Mouse (Mus musculus): ENCODE measurements around the gene Sdc3.

Gene Sdc3

DNA sequence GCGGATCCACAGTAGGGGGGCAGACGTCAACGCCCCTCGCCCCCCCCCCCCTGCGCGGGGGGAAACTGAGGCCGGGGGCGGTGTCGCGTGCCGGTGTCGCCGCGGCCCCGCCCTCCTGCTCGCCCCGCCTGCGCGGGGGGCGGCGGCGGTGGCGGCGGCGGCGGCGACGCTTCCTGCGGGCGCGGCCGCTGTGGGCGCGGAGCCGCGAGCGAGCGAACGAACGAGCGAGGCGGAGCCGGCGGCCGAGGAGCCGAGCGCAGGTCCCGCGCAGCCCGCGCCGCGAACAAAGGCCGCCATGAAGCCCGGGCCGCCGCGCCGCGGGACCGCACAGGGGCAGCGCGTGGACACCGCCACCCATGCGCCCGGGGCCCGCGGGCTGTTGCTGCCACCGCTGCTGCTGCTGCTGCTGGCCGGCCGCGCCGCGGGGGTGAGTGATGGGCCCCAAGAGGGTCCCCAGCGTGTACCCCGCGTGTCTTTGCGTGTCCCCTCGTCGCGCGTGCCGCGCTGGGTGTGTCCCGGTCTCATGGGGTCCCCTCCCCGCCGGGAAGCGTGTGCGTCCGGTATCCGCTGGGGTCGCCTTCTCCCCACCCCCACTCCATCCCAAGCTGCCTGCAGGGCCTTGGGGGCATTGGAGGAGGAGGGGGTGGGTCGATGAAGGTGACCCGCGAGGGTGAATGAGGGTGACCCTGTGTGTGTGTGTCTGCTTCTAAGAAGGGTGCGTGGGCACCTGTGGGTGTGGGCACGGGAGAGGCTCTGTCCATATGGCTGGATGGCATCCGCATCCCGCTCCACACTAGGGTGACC, at the start of gene Sdc3:
TSS of gene Sdc3 (plus strand) at position 162 of the 804 bp plus-strand sequence.
- in situ Hi-C loops (cut with MboI, MseI): no loop called here

DNA sequence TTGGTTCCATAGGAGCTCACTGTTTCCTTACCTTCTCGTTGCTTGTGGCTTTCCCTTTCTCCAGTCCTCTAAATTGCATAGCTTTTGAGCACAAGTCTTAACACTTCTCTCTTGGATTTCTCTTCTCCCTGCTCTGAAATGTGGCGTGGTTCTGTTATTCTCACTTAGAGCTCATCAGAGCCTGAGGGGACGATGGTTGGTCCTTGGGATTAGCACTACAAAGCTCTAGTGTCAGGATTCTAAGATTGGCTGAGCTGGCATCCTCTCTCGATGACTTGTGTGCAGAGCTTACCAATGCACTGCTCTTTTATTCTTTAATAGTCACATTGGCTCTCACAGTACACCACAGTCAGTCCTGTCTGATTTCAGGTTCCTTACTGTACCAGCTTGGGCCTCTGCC, 48.3 kb upstream of the Sdc3 start:
- in situ Hi-C loops (cut with MboI, MseI): no loop called here

DNA sequence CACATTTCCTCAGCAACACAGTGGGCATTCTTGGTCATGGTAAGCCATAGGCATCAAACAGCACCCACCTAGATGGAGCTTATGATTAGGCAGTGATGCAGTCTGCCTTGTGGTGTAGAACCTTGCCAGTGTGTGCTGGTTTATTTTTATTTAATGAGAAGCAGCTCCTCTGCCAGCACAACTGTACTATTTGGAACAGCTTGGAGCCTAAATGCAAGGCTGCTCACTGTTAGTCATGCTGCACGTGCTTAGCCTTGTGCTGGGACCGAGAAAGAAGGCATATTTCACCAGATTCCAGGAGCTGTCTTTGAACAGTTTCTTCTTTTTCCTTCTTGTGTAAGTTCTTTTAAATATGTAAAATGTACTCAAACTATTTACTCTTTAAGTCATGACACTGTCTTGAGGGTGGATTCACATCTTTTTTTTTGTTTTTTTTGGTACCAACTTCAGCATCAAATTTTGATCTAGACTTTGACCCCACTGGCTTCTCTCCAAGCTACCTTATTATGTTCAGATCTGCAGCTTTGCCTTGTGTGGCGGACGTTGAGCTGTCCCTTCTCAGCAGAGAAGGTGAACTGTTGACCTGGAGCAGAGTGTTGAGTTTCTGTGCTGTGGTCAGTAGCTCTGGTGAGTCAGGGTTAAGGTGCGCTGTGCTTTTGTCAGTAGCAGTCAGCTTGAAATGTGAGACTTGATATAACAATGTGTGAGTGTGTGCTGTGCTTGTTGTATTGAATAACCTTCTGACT, 46.6 kb upstream of the Sdc3 start:
- in situ Hi-C loops (cut with MboI, MseI): no loop called here

DNA sequence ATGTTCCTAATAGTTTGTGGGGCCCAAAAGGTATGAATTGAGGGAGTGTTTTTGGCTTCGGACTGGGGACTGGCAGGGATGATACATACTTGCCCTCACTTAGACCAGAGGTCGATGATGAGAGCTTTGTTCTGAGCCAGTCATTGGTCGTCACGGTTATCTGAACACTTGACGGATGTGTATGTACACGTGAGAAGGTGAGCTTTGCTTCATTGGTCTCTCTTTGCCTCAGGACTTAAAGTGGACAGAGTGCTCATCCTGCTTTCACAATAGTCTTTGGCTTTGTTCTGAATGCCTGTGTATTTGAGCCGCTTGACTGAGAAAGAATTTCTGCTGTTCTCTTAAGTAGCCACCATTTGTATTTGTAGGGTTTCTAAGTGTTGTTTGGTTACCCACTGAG, 42.8 kb upstream of the Sdc3 start:
- in situ Hi-C loops (cut with MboI, MseI): no loop called here

DNA sequence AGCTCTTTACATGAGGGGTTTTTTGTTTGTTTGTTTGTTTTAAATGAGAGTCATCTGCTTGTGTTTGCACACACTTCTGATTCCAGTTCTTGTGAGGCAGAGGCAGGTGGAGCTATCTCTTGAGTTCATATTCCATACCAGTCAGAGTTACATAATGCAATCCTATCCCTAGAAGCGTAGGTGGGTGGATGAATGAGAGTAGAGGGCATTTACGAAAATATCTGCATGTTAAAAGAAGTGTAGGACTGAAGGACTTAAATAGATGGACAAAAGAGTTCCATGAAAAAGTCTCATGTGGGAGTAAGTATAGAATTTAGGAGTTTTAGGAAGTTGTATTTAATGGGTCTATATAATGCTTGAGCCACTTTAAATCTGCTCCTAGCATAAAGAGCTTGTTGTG, 40.4 kb upstream of the Sdc3 start:
- in situ Hi-C loops (cut with MboI, MseI): no loop called here

DNA sequence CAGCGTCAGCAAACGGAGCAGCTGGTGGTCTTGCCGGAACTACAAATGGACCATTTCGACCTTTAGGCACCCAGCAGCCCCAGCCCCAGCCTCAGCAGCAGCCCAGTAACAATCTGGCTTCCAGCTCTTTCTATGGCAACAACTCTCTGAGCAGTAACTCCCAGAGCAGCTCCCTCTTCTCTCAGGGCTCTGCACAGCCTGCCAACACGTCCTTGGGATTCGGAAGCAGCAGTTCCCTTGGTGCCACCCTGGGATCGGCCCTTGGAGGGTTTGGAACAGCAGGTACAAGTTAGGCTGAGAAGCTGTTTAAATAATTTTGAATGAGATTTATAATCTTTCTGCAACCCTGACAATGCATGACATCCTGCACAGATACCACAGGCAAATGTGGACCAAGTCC, 39.7 kb upstream of the Sdc3 start:
- in situ Hi-C loops (cut with MboI, MseI): no loop called here

DNA sequence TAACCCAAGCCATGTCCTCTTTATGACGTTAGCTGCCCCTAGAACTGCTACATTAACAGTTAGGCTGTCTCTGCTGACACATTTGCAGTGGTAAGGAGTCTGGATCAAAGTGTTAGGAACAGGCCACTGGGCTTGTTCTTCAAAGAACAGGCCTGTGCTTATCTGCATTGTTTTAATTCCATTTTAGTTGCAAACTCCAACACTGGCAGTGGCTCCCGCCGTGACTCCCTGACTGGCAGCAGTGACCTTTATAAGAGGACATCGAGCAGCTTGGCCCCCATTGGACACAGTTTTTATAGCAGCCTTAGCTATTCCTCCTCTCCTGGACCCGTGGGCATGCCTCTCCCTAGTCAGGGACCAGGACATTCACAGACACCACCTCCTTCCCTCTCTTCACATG, 38.6 kb upstream of the Sdc3 start:
- in situ Hi-C loops (cut with MboI, MseI): no loop called here

DNA sequence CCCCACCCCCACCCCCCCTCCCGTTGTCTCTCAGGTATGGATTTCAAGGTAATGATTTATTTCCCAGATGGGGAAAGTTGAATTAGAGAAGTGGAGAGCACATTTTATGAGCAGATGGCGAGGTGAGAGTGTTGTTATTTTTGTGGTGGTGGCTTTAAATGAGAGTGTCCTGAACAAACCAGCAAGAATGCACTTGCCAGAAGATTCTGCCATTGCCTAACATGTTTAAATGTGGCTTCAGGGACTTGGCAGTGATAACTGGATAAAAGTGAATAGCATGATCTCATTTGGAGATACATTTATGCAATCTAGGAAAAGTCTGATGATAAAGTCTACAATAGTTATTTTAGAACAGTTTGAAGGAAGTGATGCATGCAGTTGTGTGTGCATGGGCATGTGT, 37.6 kb upstream of the Sdc3 start:
- in situ Hi-C loops (cut with MboI, MseI): no loop called here

DNA sequence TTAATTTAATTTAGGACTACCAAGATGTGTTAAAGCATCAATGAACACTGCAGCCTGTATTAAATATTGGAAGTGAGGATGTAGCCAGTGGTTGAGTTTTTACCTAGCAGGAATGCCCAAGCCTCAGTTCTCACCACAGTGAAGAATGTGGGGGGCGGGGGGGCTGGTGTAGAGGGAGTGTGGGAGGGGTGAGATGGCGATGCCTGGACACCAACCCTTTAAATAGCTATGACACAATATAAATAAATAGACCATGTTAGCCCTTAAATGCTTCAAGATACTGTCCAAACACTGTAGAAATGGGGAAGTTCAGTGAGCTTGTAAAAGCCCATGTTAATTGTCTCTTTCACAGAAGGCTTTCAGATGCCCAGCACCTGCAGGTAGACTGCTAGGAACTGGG, 32.5 kb upstream of the Sdc3 start:
- in situ Hi-C loops (cut with MboI, MseI): no loop called here

DNA sequence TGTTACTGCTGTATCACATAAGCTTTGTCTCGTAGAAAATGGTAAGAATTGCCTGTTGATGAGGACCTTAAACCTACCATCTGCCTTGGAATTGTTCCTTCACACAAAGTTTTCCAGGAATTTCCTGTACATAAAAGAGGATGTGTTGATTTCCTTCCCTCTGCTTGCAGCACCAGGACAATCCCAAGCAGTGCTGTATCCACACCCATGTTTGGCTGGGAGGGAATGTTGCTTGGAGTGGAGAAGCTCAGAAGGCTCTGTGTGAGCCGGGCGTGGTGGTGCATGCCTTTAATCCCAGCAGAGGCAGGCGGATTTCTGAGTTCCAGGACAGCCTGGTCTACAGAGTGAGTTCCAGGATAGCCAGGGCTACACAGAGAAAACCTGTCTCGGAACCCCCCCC, 30.5 kb upstream of the Sdc3 start:
- in situ Hi-C loops (cut with MboI, MseI): no loop called here

DNA sequence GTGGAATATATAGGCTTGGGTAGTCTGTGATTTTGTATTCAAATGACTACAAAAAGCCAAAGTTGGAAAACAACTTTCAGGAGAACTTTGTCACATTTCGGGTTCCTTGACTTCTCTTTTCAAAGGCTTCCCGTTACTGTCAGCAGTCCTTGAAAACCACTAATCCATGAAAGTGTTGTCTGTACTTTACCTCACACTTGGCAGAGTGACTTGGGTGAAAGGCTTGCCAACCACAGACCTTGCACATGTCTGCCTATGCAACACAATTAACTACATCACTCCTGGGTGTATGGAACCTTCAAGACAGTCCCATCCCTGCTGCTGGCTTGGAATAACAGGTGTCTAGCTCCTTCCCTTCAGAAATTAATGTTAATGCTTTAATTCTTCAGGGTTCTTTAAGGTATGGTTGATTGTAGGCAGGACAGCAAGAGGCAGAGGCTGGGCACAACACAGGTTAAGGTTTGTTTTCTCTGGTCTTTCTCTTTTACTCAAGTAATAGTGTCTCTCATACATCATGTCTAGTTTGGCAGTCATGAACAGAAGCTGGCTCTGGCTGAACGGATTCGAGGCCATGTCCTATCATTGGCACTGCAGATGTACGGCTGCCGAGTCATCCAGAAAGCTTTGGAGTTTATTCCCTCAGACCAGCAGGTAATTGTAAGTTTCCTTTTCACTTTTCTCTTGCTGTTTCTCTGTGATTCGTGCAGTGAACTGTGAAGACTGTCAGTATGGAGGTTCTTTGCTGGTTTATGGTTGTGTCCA, 26.8 kb upstream of the Sdc3 start:
- in situ Hi-C loops (cut with MboI, MseI): no loop called here

DNA sequence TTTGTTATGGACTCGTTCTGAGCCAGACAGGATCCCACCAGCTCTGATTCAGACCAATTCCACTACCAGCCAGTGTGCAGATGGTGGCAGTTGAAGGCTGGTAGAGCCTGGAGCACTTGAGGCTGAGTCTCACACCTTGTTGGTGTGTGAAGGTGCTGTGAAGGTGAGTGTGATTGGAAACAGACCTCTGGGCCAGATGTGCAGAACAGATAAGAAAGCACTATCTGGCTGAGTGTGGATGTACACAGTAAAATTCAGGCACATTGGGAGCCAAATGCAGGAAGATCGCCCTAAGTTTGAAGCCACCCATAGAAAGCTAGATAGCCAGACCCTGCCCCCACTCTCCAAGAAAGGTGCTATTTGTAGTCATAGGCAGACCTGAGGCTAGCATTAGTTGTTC, 25.9 kb upstream of the Sdc3 start:
- in situ Hi-C loops (cut with MboI, MseI): no loop called here

DNA sequence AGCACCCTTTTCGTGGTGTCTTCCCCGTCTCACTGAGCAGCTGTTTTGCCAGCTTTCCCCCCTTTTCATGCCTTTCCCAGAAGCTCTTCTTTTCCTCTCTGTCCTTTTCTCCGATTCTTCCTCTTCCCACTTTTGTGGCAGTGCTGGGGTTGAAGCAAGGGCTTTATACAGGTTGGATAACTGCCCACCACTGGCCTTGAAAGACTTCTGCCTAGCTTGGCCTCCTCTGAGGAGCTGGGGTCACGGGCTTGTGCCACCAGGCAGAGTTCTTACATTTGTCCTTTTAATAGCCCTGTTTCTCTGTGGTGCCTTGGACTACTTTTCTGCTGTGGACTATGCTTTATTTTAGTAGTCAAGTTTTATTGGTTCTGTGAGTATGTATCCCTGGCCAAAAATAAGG, 25.4 kb upstream of the Sdc3 start:
- in situ Hi-C loops (cut with MboI, MseI): no loop called here

DNA sequence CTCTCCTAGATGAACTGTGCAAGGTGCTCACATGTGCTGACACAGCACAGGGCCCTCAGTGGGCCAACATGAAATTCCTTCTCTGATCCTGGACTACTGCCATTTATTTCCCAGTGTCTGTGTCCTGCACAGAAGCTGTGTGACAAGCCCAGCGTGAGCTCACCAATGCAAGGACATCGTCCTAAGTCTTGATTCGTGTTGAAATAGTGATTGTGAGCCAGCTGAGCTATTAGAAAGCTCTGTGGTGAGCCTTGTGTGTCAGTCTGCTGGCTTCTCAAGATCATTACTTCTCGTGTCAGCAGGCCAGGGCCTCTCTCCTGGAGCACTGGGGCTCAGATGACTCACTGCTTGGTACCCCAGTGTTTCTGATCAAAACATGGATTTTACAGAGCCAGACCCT, 18.4 kb upstream of the Sdc3 start:
- in situ Hi-C loops (cut with MboI, MseI): no loop called here

DNA sequence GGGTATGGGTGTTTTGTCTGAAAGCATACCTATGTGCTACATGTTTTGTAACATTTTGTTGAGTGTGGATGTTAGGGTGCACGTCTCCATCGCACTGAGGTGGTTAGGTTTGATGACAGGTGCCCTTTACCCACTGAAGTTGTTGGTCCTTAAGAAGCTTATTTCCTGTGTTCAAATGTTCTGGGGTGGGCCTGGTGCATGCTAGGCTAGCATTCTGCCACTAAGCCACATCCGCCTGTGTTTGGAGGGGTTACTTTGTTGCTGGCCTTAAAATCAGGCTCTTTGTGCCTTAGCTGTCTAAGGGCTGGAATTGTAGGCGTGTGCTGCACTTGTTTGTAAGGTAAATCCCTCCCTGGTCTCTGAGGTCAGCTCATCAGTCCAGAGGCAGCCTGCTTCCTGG, 17.5 kb upstream of the Sdc3 start:
- in situ Hi-C loops (cut with MboI, MseI): no loop called here

DNA sequence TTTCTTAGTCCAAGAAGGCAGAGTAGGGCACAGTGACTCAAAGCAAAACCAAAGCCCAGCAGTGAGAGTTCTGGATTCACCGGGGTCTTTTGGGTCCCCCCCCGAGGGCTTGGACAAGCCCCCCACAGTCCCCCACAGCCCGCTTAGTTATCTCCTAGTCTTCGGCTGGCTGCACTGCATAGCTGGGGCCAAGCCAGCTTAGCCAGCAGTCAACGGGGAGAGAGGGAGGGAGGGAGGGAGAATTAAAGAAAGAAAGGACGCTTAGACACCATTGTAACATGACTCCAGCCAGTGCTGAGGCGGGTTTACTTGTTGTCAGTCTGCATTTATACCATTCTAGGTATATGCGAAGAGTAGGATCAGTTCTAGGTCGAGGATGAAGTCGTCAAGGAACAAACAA, 14.7 kb upstream of the Sdc3 start:
- in situ Hi-C loops (cut with MboI, MseI): no loop called here

DNA sequence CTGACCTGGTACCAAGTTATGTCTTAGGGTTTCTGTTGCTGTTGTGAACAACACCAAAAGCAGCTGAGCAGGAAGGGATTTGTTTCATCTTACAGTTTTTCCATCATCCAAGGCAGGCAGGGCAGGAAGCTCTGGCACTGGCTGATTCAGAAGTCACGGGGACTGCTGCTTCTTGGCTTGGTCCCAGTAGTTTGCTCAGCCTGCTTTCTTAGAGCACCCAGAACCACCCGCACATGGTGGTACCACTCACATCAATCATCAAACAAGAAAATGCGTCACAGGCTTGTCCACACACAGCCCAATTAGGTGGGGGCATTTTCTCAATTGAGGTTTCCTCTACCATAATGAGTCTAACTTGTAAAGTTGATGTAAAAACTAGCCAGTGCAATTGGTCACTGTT, 13.3 kb upstream of the Sdc3 start:
- in situ Hi-C loops (cut with MboI, MseI): no loop called here

DNA sequence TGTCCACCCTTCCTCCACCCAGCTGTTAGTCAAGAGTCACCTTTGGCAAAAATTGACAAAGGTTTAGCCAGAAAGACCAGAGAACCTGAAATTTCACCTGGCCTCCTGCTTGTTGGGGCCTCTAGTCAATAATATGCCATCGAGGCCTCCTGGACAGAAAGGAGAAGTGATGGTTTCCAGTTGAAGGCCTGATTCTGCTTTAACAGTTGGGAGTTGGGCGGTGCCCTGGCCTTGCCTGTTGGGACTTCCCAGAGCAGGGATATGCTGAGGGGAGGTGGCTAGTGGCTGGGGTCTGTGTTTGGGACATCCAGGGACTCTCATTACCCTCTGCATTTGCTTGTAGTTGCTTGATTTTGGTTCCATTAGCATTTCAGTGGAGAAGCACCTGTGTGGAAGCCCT, 9.8 kb upstream of the Sdc3 start:
- in situ Hi-C loops (cut with MboI, MseI): loop anchor here (10.0 kb wide), 1 partner anchor 92 kb away; no protein-coding TSS in a partner anchor

DNA sequence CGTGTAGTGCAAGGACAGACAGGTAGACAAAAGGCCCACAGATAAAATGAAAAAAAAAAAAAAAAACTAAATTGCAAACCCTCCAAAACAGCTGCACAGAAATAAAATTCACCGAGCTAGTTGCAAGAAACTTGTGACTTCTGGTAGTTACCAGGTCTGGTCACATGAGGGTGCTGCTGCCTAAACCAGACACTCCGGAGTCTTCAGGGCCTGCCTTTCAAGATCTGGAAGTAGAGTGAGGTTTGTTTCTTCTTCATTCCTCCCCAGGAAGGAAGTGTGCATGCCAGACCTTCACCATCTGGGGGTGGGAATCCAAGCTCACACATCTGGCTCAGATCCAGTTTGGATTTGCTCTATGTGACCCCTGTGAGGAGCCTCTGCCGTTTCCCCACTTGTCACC, 7.6 kb upstream of the Sdc3 start:
- in situ Hi-C loops (cut with MboI, MseI): loop anchor here (5.0 to 10.0 kb wide), 3 partner anchors 90 to 163 kb away; no protein-coding TSS in a partner anchor

DNA sequence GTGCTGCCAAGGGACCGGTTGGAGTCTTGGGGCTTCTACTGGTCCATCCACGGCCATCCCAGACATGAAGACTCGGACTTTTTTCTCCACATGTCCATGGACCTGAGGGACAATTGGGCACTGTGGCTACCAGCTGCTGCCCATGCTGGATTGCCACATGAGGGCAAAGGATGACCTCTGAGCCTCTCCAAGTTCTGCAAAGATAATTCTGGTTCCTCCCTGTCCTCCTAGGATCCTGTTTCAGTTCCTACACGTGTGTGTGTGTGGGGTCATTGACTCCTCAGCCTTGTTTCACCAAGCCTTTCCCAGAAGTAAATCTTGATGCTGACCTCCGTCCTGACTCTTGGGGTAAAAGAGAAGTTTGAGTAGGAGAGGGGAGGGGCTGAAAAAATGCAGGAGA, 4.8 kb upstream of the Sdc3 start:
- in situ Hi-C loops (cut with MboI, MseI): loop anchor here (5.0 to 10.0 kb wide), 3 partner anchors 87 to 160 kb away; no protein-coding TSS in a partner anchor

DNA sequence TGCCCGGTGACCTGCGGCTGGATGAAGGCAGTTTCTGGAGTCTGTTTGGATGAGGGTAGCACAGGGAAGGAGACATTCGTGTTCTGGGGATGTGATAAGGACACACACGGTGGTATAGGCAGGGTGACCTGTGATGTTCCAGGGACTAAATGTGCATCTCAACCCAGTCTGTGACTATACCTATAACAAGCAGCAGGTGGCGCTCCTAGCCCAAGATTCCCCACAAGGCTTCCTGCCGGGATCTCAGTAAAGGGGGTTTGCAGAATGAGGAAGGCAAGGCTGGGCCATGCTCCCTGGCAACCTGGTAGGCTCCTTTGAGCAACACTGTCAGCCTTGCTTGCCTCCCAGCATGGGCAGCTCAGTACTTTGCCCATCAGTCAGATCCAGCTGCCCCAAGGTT, 2.2 kb upstream of the Sdc3 start:
- in situ Hi-C loops (cut with MboI, MseI): no loop called here

DNA sequence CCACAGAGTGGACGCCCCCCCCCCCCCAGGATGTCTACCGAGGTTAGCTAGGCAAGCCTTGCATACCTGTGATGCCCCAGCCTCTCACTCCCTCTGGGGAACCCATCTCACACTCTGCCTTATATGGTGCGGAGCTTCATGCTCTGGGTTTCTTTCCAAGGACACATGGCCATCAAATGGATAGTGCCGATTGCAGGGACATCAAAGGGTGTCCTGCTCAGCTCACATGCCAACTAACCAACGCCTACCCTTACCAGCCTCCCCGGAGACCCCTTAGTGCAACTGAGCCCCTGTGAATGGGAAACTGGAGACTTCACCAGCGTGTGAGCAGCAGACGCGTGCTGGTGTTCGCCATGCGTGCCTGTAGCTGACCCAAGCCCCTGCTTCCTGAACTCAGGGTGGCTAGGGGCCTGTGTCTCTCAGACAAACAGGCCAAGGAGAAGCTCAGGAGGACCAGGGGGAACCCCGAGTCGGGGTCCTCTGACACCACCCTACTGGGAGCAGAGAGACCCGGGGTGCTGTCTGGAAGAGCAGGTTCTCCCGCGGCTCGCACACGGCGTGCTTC, 444 bp upstream of the Sdc3 start:
- in situ Hi-C loops (cut with MboI, MseI): no loop called here
